ENCODE assay signal across 9 mouse cellular contexts in the genomic region with DNA sequence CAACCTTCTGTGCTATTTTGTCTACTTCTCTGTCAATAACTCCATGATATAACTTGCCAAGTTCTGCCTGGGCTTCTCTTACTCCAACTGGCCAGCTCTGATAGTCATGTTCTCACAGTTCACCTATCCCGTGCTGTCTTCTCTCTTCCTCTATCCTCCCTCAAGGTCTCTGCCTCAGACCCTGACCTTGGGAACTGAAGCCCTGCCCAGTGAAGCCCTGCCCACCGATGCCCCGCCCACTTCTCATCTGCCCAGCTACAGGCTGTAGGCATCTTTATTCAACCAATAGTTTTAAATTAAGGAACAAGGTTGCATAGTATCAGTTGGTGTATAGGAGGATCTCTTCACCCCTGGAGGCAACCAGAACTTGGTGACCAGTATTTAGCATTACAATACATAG.
"Had no signal": no experiment of that assay in that cellular context is flagged by ENCODE, and none has a peak within 500 bp of the region (broad histone marks: within the 10 kb centered on the region; RNA-seq: fewer than 3 reads in every experiment).

No protein-coding gene starts in this region.

- ATAC-seq: lung, postnatal 0 days had no signal

- DNase-seq: kidney, adult 2 months; kidney, postnatal 25 days; layer of hippocampus, adult 9-11 months; liver, embryonic 13.5 days; lung, embryonic 14.5 days; midbrain, embryonic 14.5 days; retina, postnatal 1 day; thymus, postnatal 25 days had no signal
